Mouse (Mus musculus): ENCODE data around the gene Arpp21. TPM values are rescaled to one million over a fixed set of nuclear protein-coding genes. Genes with fewer than 3 reads are reported as not detected.

The Arpp21 gene
- polyA plus RNA-seq (2016; fragmentation: Nextera tagmentation; extraction: Ambion mirVana), result 0.83 and 1.1 TPM in 2 replicates

- no peaks in the 10 kb centered on the region for H3K4me1 ChIP-seq
- peaks cover 67% of the 10 kb centered on the region for H3K27me3 ChIP-seq (replicated peaks)
- peak within 1 kb of the TSS; percentile 57 for H3K4me2 ChIP-seq
- no peaks in the 10 kb centered on the region for H3K36me3 ChIP-seq
- no peak within 1 kb of the TSS for H3K27ac ChIP-seq
- no peak for ATAC-seq
- H3K4me3 ChIP-seq, result peak within 1 kb of the TSS; percentile 34
- no peak within 1 kb of the TSS for H3K9ac ChIP-seq
- 25% methylated on average over 16 of the region's 16 CpGs for WGBS (ENCODE audit: insufficient replicate concordance)
- no peaks in the 10 kb centered on the region for H3K9me3 ChIP-seq (replicated peaks)
Measured at GRCm38 (mm10) chr9:112235696-112236397, at the start of gene Arpp21. TSS of gene Arpp21 (minus strand) at chr9:112235938.

DNA sequence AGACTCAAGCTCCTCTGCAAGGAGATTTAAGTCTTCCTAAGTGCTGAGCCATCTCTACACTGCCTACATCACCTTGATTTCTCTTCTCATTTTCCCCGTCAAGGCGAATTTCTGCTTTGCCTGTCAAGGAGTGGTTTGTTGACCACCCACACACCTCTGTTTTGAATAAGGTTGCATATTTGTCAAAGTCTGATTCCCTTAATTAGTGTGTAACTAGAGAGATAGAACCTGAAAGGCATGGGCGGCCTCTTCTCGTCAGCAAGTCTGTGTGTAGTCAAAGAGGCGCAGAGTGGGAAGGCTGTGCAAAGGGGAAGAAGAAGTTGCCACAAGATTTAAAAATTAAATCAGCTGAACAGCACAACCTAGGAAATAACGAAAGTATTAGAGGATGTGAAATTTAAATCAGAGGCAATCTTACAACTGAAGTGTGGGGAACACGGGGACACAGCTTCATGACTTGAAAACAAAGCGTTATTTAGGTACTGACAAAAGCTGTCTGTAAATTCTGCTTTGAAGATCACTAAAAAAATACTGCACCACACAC, 36.8 kb upstream of the Arpp21 start:
- Histone ChIP-seq H3K27ac (no peak overlapping the region), H3K4me3 (no peak overlapping the region), H3K4me2 (no peak overlapping the region), H3K9me3 (replicated peaks) (no peaks in the 10 kb centered on the region), H3K27me3 (replicated peaks) (no peaks in the 10 kb centered on the region), H3K36me3 (no peaks in the 10 kb centered on the region), H3K9ac (no peak overlapping the region), H3K4me1 (no peaks in the 10 kb centered on the region)
- WGBS (ENCODE audit: insufficient replicate concordance), result 72% methylated on average over 8 of the region's 8 CpGs
- no peak for ATAC-seq

- 34% methylated on average over 4 of the region's 4 CpGs for WGBS (ENCODE audit: insufficient replicate concordance)
- Histone ChIP-seq H3K27ac (no peak overlapping the region), H3K36me3 (no peaks in the 10 kb centered on the region), H3K9ac (no peak overlapping the region), H3K4me2 (no peak overlapping the region), H3K4me3 (no peak overlapping the region), H3K27me3 (replicated peaks) (no peaks in the 10 kb centered on the region), H3K4me1 (no peaks in the 10 kb centered on the region), H3K9me3 (replicated peaks) (no peaks in the 10 kb centered on the region)
- peak; percentile 94 for ATAC-seq
Measured at GRCm38 (mm10) chr9:112264982-112265641, 29.4 kb upstream of the Arpp21 start.

- H3K4me3 ChIP-seq, result no peak overlapping the region
- no peaks in the 10 kb centered on the region for H3K36me3 ChIP-seq
- H3K4me2 ChIP-seq, result no peak overlapping the region
- no peaks in the 10 kb centered on the region for H3K9me3 ChIP-seq (replicated peaks)
- no peak overlapping the region for H3K9ac ChIP-seq
- no peak overlapping the region for H3K27ac ChIP-seq
- no peak for ATAC-seq
- no peaks in the 10 kb centered on the region for H3K27me3 ChIP-seq (replicated peaks)
- H3K4me1 ChIP-seq, result no peaks in the 10 kb centered on the region
- WGBS (ENCODE audit: insufficient replicate concordance), result 73% methylated on average over 16 of the region's 16 CpGs
Measured at GRCm38 (mm10) chr9:112261986-112262901, 26.5 kb upstream of the Arpp21 start.

GRCm38 (mm10) chr9:112261556-112261955, 25.8 kb upstream of the Arpp21 start:
- WGBS (ENCODE audit: insufficient replicate concordance), result 68% methylated on average over 2 of the region's 2 CpGs
- Histone ChIP-seq H3K27me3 (replicated peaks) (no peaks in the 10 kb centered on the region), H3K4me1 (no peaks in the 10 kb centered on the region), H3K9ac (no peak overlapping the region), H3K4me2 (no peak overlapping the region), H3K9me3 (replicated peaks) (no peaks in the 10 kb centered on the region), H3K36me3 (no peaks in the 10 kb centered on the region), H3K4me3 (no peak overlapping the region), H3K27ac (no peak overlapping the region)
- no peak for ATAC-seq

DNA sequence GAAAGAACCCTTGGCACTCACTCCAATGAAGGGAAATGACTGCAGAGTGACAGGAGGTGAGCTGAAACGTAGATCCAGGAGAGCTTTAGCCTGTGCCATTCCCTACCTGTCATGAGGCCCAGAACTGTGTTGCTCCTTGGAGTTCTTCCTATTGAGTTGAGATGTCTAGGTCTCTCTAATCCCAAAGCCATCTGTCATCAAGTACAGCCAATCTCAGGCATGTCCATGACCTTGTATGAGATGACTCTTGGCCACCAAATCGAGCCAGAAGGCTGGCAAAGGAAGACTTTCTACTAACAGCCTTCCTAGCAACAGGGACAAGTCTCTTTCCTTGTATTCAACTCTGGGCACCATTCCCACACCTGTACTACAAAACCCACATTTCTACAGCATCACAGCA, 25.0 kb upstream of the Arpp21 start:
- H3K9ac ChIP-seq, result no peak overlapping the region
- H3K4me3 ChIP-seq, result no peak overlapping the region
- H3K9me3 ChIP-seq (replicated peaks), result no peaks in the 10 kb centered on the region
- ATAC-seq, result no peak
- no peaks in the 10 kb centered on the region for H3K27me3 ChIP-seq (replicated peaks)
- 46% methylated on average over 2 of the region's 2 CpGs for WGBS (ENCODE audit: insufficient replicate concordance)
- H3K4me1 ChIP-seq, result no peaks in the 10 kb centered on the region
- H3K36me3 ChIP-seq, result no peaks in the 10 kb centered on the region
- no peak overlapping the region for H3K4me2 ChIP-seq
- H3K27ac ChIP-seq, result no peak overlapping the region

GRCm38 (mm10) chr9:112258560-112258959, 22.8 kb upstream of the Arpp21 start:
- Histone ChIP-seq H3K36me3 (no peaks in the 10 kb centered on the region), H3K9me3 (replicated peaks) (no peaks in the 10 kb centered on the region)
- WGBS (ENCODE audit: insufficient replicate concordance), result 67% methylated on average over 1 of the region's 1 CpGs

DNA sequence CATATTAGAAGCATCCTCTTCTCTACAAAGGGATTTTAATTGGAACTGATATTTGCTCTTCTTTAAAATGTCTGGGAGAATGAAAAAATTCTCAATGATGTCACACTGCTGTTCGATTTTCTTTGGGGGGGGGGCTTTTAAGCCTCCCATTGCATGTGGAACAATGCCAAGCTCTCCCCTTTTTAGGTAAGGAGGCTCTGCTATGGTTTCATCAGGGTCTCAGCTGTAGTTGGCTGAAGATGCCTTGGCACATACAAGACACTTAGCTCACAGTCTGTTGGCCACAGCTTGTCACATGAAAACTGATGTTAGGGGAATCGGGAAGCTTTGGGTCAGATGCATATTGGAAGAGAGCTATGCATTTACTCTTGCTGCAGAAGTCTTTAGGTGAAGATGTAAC, 20.2 kb upstream of the Arpp21 start:
- ATAC-seq, result no peak
- WGBS (ENCODE audit: insufficient replicate concordance), result 54% methylated on average over 2 of the region's 2 CpGs

More at GRCm38 (mm10) chr9:112258560-112258959, 22.8 kb upstream of the Arpp21 start:
- peaks cover 7% of the 10 kb centered on the region; the same call in 1 of the 2 replicates for H3K4me1 ChIP-seq
- H3K9ac ChIP-seq, result no peak overlapping the region
- no peaks in the 10 kb centered on the region for H3K27me3 ChIP-seq (replicated peaks)
- no peak for ATAC-seq
- H3K4me3 ChIP-seq, result no peak overlapping the region
- no peak overlapping the region for H3K4me2 ChIP-seq
- no peak overlapping the region for H3K27ac ChIP-seq

DNA sequence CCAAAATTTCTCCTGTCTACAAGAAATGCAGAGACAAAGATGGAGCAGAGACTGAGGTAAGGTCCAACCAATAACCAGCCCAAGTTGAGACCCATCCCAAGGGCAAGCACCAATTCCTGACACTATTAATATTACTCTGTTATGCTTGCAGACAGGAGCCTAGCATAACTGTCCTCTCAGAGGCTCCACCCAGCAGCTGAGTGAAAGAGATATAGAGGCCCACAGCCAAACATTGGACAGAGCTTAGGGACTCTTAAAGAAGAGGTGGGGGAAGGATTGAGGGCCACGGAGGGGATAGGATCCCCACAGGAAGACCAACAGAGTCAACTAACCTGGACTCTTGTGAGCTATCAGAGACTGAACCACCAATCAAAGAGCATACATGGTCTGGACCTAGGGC, 18.0 kb upstream of the Arpp21 start:
- H3K27ac ChIP-seq, result no peak overlapping the region
- peak; percentile 85 for ATAC-seq
- H3K4me1 ChIP-seq, result peaks cover 7% of the 10 kb centered on the region; the same call in 1 of the 2 replicates
- H3K9ac ChIP-seq, result no peak overlapping the region
- WGBS (ENCODE audit: insufficient replicate concordance), result 36% methylated on average over 1 of the region's 1 CpGs
- peak overlapping the region; percentile 26 for H3K4me2 ChIP-seq
- H3K36me3 ChIP-seq, result no peaks in the 10 kb centered on the region
- H3K27me3 ChIP-seq (replicated peaks), result no peaks in the 10 kb centered on the region
- no peaks in the 10 kb centered on the region for H3K9me3 ChIP-seq (replicated peaks)
- H3K4me3 ChIP-seq, result no peak overlapping the region

More for the DNA sequence above, 20.2 kb upstream of the Arpp21 start:
- Histone ChIP-seq H3K9ac (no peak overlapping the region), H3K27ac (no peak overlapping the region), H3K27me3 (replicated peaks) (no peaks in the 10 kb centered on the region), H3K9me3 (replicated peaks) (no peaks in the 10 kb centered on the region), H3K4me3 (no peak overlapping the region), H3K4me2 (no peak overlapping the region), H3K36me3 (no peaks in the 10 kb centered on the region), H3K4me1 (peaks cover 7% of the 10 kb centered on the region; the same call in 1 of the 2 replicates)

GRCm38 (mm10) chr9:112251857-112252256, 16.1 kb upstream of the Arpp21 start:
- ATAC-seq, result no peak
- H3K4me1 ChIP-seq, result peaks cover 7% of the 10 kb centered on the region; the same call in 1 of the 2 replicates
- 59% methylated on average over 3 of the region's 3 CpGs for WGBS (ENCODE audit: insufficient replicate concordance)

DNA sequence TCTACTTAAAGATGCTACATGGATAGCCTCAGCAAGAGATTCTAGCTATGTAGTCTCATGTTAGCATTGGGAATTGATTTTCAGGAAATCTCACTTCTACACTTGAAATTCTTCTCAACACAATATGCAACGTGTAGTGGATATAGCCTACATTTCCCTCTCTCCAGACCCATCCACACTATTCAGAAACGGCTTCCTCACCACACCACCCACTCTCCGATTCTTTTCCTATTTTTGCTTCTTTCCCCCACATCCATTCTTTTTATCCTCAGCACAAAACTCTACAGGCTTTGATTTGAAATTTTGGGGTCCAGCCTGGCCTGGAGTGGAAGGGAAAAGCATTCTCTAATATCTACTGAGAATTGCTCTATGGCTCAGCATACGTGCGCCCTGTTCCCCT, 15.6 kb upstream of the Arpp21 start:
- no peak overlapping the region for H3K4me3 ChIP-seq
- no peak for ATAC-seq
- H3K9me3 ChIP-seq (replicated peaks), result no peaks in the 10 kb centered on the region
- H3K4me1 ChIP-seq, result peaks cover 7% of the 10 kb centered on the region; the same call in 1 of the 2 replicates
- no peak overlapping the region for H3K9ac ChIP-seq
- no peaks in the 10 kb centered on the region for H3K27me3 ChIP-seq (replicated peaks)
- no peaks in the 10 kb centered on the region for H3K36me3 ChIP-seq
- no peak overlapping the region for H3K4me2 ChIP-seq
- H3K27ac ChIP-seq, result no peak overlapping the region
- 74% methylated on average over 5 of the region's 5 CpGs for WGBS (ENCODE audit: insufficient replicate concordance)

More at GRCm38 (mm10) chr9:112251857-112252256, 16.1 kb upstream of the Arpp21 start:
- Histone ChIP-seq H3K9me3 (replicated peaks) (no peaks in the 10 kb centered on the region), H3K4me3 (no peak overlapping the region), H3K27ac (no peak overlapping the region), H3K9ac (no peak overlapping the region), H3K27me3 (replicated peaks) (no peaks in the 10 kb centered on the region), H3K36me3 (no peaks in the 10 kb centered on the region), H3K4me2 (no peak overlapping the region)

All from liver, embryonic 12.5 days (tissue).